Mouse (Mus musculus): ENCODE results near the gene Snx32.
A peak's percentile ranks its signal among the peaks of the same experiment; 100 is the strongest.

Gene Snx32

GRCm38 (mm10) chr19:5510031-5511026 lies at the start of gene Snx32:
TSS of gene Snx32 (minus strand) at chr19:5510538.
- DNase-seq (ENCODE audit: low spot score), result peak; percentile 96

- DNase-seq (ENCODE audit: low spot score), result peak; percentile 21
Measured at GRCm38 (mm10) chr19:5559631-5560456, 49.5 kb upstream of the Snx32 start.

GRCm38 (mm10) chr19:5559229-5559628 lies 48.9 kb upstream of the Snx32 start:
- no peak for DNase-seq (ENCODE audit: low spot score)

GRCm38 (mm10) chr19:5558770-5559169 lies 48.4 kb upstream of the Snx32 start:
- DNase-seq (ENCODE audit: low spot score), result no peak

GRCm38 (mm10) chr19:5558169-5558568 lies 47.8 kb upstream of the Snx32 start:
- DNase-seq (ENCODE audit: low spot score), result no peak

- no peak for DNase-seq (ENCODE audit: low spot score)
Measured at GRCm38 (mm10) chr19:5554212-5554611, 43.9 kb upstream of the Snx32 start.

- no peak for DNase-seq (ENCODE audit: low spot score)
Measured at GRCm38 (mm10) chr19:5553802-5554201, 43.5 kb upstream of the Snx32 start.

GRCm38 (mm10) chr19:5547471-5548056 lies 37.2 kb upstream of the Snx32 start:
- no peak for DNase-seq (ENCODE audit: low spot score)

- no peak for DNase-seq (ENCODE audit: low spot score)
Measured at GRCm38 (mm10) chr19:5544031-5544430, 33.7 kb upstream of the Snx32 start.

- no peak for DNase-seq (ENCODE audit: low spot score)
Measured at GRCm38 (mm10) chr19:5543362-5543761, 33.0 kb upstream of the Snx32 start.

GRCm38 (mm10) chr19:5538786-5539185 lies 28.4 kb upstream of the Snx32 start:
- DNase-seq (ENCODE audit: low spot score), result no peak

GRCm38 (mm10) chr19:5532520-5532919 lies 22.2 kb upstream of the Snx32 start:
- DNase-seq (ENCODE audit: low spot score), result no peak

GRCm38 (mm10) chr19:5530138-5530524 lies 19.8 kb upstream of the Snx32 start:
- DNase-seq (ENCODE audit: low spot score), result peak; percentile 18

GRCm38 (mm10) chr19:5529325-5530137 lies 19.2 kb upstream of the Snx32 start:
- DNase-seq (ENCODE audit: low spot score), result peak; percentile 99

- DNase-seq (ENCODE audit: low spot score), result no peak
Measured at GRCm38 (mm10) chr19:5525204-5525603, 14.9 kb upstream of the Snx32 start.

GRCm38 (mm10) chr19:5518721-5519120 lies 8.4 kb upstream of the Snx32 start:
- DNase-seq (ENCODE audit: low spot score), result no peak

- DNase-seq (ENCODE audit: low spot score), result no peak
Measured at GRCm38 (mm10) chr19:5516906-5517505, 6.7 kb upstream of the Snx32 start.

- no peak for DNase-seq (ENCODE audit: low spot score)
Measured at GRCm38 (mm10) chr19:5515840-5516777, 5.8 kb upstream of the Snx32 start.

- DNase-seq (ENCODE audit: low spot score), result no peak
Measured at GRCm38 (mm10) chr19:5513005-5513349, 2.6 kb upstream of the Snx32 start.
